ENCODE assay signal across 15 mouse cellular contexts in genomic region chrX:41535886-41536285, GRCm38 (mm10).
"Had no signal": no experiment of that assay in that cellular context is flagged by ENCODE, and none has a peak within 500 bp of the region (broad histone marks: within the 10 kb centered on the region; RNA-seq: fewer than 3 reads in every experiment).

No protein-coding gene starts in this region.

- H3K27ac ChIP-seq: neural tube, embryonic 13.5 days; neural tube, embryonic 15.5 days; stomach, embryonic 15.5 days; stomach, postnatal 0 days had no signal

- H3K4me2 ChIP-seq: neural tube, embryonic 13.5 days; neural tube, embryonic 15.5 days; stomach, embryonic 15.5 days had no signal

- H3K4me3 ChIP-seq: neural tube, embryonic 13.5 days; neural tube, embryonic 15.5 days; stomach, embryonic 15.5 days had no signal

- H3K9me3 ChIP-seq: neural tube, embryonic 13.5 days; neural tube, embryonic 15.5 days; stomach, embryonic 15.5 days had no signal

- H3K36me3 ChIP-seq: neural tube, embryonic 13.5 days; neural tube, embryonic 15.5 days; stomach, embryonic 15.5 days had no signal

- DNase-seq: retina, postnatal 1 day; right cerebral cortex, adult 18-20 months; right cerebral cortex, postnatal 14 days; right cerebral cortex, postnatal 25 days; spleen, adult 18-20 months; thymus, adult 18-20 months; thymus, adult 2 months; thymus, postnatal 14 days; thymus, postnatal 25 days; thymus, postnatal 36 days; thymus, postnatal 4 days had no signal

- H3K27me3 ChIP-seq: neural tube, embryonic 13.5 days; neural tube, embryonic 15.5 days; stomach, embryonic 15.5 days had no signal

- H3K9ac ChIP-seq: neural tube, embryonic 13.5 days; neural tube, embryonic 15.5 days; stomach, embryonic 15.5 days had no signal

- H3K4me1 ChIP-seq: neural tube, embryonic 13.5 days; neural tube, embryonic 15.5 days; stomach, embryonic 15.5 days had no signal
